In the genomic region with DNA sequence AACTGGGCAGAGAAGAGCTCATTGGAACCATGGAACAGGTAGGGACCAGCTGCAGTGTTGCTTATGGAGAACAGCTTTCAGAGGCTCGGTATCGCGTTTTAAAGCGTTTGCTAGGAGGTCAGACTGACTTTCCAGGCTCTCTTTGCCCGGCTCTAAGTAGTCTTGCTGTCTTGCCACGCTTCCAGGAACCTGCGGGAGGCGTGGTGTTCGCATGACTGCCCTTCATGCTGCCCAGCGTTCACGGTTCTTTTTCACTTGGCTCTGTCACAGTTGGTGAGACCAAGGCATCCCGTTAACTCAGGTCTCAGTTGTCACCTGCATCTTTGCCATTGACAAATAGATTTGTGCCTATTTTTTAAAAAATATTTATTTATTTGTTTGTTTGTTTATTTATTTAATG, we compare ENCODE assay signal across 20 mouse cellular contexts.
"Had no signal": no experiment of that assay in that cellular context is flagged by ENCODE, and none has a peak within 500 bp of the region (broad histone marks: within the 10 kb centered on the region; RNA-seq: fewer than 3 reads in every experiment).

No protein-coding gene starts in this region.

- H3K27ac ChIP-seq: heart, embryonic 13.5 days; heart, embryonic 15.5 days; hindbrain, embryonic 13.5 days; hindbrain, embryonic 15.5 days; hindbrain, postnatal 0 days; kidney, postnatal 0 days; limb, embryonic 13.5 days; limb, embryonic 15.5 days; liver, embryonic 12.5 days; liver, embryonic 14.5 days had no signal

- H3K27me3 ChIP-seq: heart, embryonic 13.5 days; heart, embryonic 15.5 days; hindbrain, embryonic 13.5 days; hindbrain, embryonic 15.5 days; limb, embryonic 13.5 days; limb, embryonic 15.5 days; liver, embryonic 12.5 days had no signal

- DNase-seq: forebrain, postnatal 0 days; gastrocnemius, postnatal 14 days; gastrocnemius, postnatal 36 days; heart, adult 18-20 months; heart, postnatal 14 days; heart, postnatal 36 days; kidney, adult 11 months; layer of hippocampus, adult 9-11 months; layer of hippocampus, postnatal 36 days; left cerebral cortex, postnatal 4 days had no signal

- H3K4me1 ChIP-seq: heart, embryonic 13.5 days; heart, embryonic 15.5 days; hindbrain, embryonic 13.5 days; hindbrain, embryonic 15.5 days; limb, embryonic 13.5 days; limb, embryonic 15.5 days; liver, embryonic 12.5 days had no signal

- H3K4me3 ChIP-seq: heart, embryonic 13.5 days; heart, embryonic 15.5 days; hindbrain, embryonic 13.5 days; hindbrain, embryonic 15.5 days; limb, embryonic 13.5 days; limb, embryonic 15.5 days; liver, embryonic 12.5 days had no signal
